Mouse (Mus musculus) megakaryocyte, embryonic 14.5 days (primary cell): ENCODE measurements around the gene Lamc3.

Source experiments
- FLI1 ChIP-seq: IDR thresholded peaks from 2 replicates; pipeline ENCODE4 v1.6.1; 2012; ENCODE audit warnings: low read length, inconsistent platforms, mixed read lengths
- GATA1 ChIP-seq: IDR thresholded peaks from 3 replicates; pipeline ENCODE4 v1.6.1; 2012; ENCODE audit warnings: mixed read lengths, low read length, inconsistent platforms, borderline replicate concordance

- TF ChIP-seq GATA1, result no peak
- TF ChIP-seq FLI1, result no peak
These were observed 36.6 kb downstream of the Lamc3 start for GRCm38 (mm10) chr2:31923645-31924044.
